Mouse (Mus musculus): ENCODE results near the gene Smarcad1. TPM values are rescaled to one million over a fixed set of nuclear protein-coding genes. Genes with fewer than 3 reads are reported as not detected.

Gene Smarcad1
- polyA plus RNA-seq, 1 experiment from 2014 or later: 33.4 TPM

GRCm38 (mm10) chr6:65132376-65132775 is 90.0 kb downstream of the Smarcad1 start:
- WGBS: 58% methylated on average over 6 of the region's 6 CpGs
- Histone ChIP-seq H3K4me1 (ENCODE audit: control insufficient read depth, insufficient read depth, low read length) (no peaks in the 10 kb centered on the region), H3K9me3 (replicated peaks; ENCODE audit: control insufficient read depth, low read length) (no peaks in the 10 kb centered on the region), H3K9ac (ENCODE audit: low read length) (no peak overlapping the region), H3K4me2 (ENCODE audit: low read depth, low read length) (no peak overlapping the region), H3K4me3 (ENCODE audit: low read length) (no peak overlapping the region), H3K36me3 (ENCODE audit: control insufficient read depth, insufficient read depth) (no peaks in the 10 kb centered on the region), H3K27ac (ENCODE audit: low read length) (no peak overlapping the region), H3K27me3 (ENCODE audit: control insufficient read depth, insufficient read depth, low read length) (no peaks in the 10 kb centered on the region)
- no peak for ATAC-seq (replicated peaks; ENCODE audit: extremely low read depth, insufficient read depth, low FRiP score)

GRCm38 (mm10) chr6:65137802-65138201 is 95.4 kb downstream of the Smarcad1 start:
- ATAC-seq (replicated peaks; ENCODE audit: extremely low read depth, insufficient read depth, low FRiP score): no peak
- Histone ChIP-seq H3K4me1 (ENCODE audit: control insufficient read depth, insufficient read depth, low read length) (no peaks in the 10 kb centered on the region), H3K4me3 (ENCODE audit: low read length) (no peak overlapping the region), H3K27ac (ENCODE audit: low read length) (no peak overlapping the region), H3K9me3 (replicated peaks; ENCODE audit: control insufficient read depth, low read length) (no peaks in the 10 kb centered on the region), H3K27me3 (ENCODE audit: control insufficient read depth, insufficient read depth, low read length) (no peaks in the 10 kb centered on the region), H3K9ac (ENCODE audit: low read length) (no peak overlapping the region), H3K4me2 (ENCODE audit: low read depth, low read length) (no peak overlapping the region), H3K36me3 (ENCODE audit: control insufficient read depth, insufficient read depth) (no peaks in the 10 kb centered on the region)
- WGBS: 63% methylated on average over 2 of the region's 2 CpGs

GRCm38 (mm10) chr6:65138243-65138642 is 95.9 kb downstream of the Smarcad1 start:
- no peaks in the 10 kb centered on the region for H3K4me1 ChIP-seq (ENCODE audit: control insufficient read depth, insufficient read depth, low read length)
- 84% methylated on average over 1 of the region's 1 CpGs for WGBS
- H3K36me3 ChIP-seq (ENCODE audit: control insufficient read depth, insufficient read depth): no peaks in the 10 kb centered on the region
- H3K4me3 ChIP-seq (ENCODE audit: low read length): no peak overlapping the region
- no peak overlapping the region for H3K9ac ChIP-seq (ENCODE audit: low read length)
- no peak for ATAC-seq (replicated peaks; ENCODE audit: extremely low read depth, insufficient read depth, low FRiP score)
- no peaks in the 10 kb centered on the region for H3K27me3 ChIP-seq (ENCODE audit: control insufficient read depth, insufficient read depth, low read length)
- no peak overlapping the region for H3K4me2 ChIP-seq (ENCODE audit: low read depth, low read length)
- H3K9me3 ChIP-seq (replicated peaks; ENCODE audit: control insufficient read depth, low read length): no peaks in the 10 kb centered on the region
- H3K27ac ChIP-seq (ENCODE audit: low read length): no peak overlapping the region

GRCm38 (mm10) chr6:65140082-65140749 is 97.8 kb downstream of the Smarcad1 start:
- Histone ChIP-seq H3K4me3 (ENCODE audit: low read length) (no peak overlapping the region), H3K9ac (ENCODE audit: low read length) (no peak overlapping the region), H3K27ac (ENCODE audit: low read length) (no peak overlapping the region), H3K4me1 (ENCODE audit: control insufficient read depth, insufficient read depth, low read length) (no peaks in the 10 kb centered on the region), H3K27me3 (ENCODE audit: control insufficient read depth, insufficient read depth, low read length) (no peaks in the 10 kb centered on the region), H3K4me2 (ENCODE audit: low read depth, low read length) (no peak overlapping the region), H3K9me3 (replicated peaks; ENCODE audit: control insufficient read depth, low read length) (no peaks in the 10 kb centered on the region), H3K36me3 (ENCODE audit: control insufficient read depth, insufficient read depth) (no peaks in the 10 kb centered on the region)
- 75% methylated on average over 5 of the region's 5 CpGs for WGBS
- ATAC-seq (replicated peaks; ENCODE audit: extremely low read depth, insufficient read depth, low FRiP score): no peak

- no peak overlapping the region for H3K9ac ChIP-seq (ENCODE audit: low read length)
- H3K4me3 ChIP-seq (ENCODE audit: low read length): no peak overlapping the region
- ATAC-seq (replicated peaks; ENCODE audit: extremely low read depth, insufficient read depth, low FRiP score): no peak
- no peaks in the 10 kb centered on the region for H3K27me3 ChIP-seq (ENCODE audit: control insufficient read depth, insufficient read depth, low read length)
- no peak overlapping the region for H3K4me2 ChIP-seq (ENCODE audit: low read depth, low read length)
- no peaks in the 10 kb centered on the region for H3K36me3 ChIP-seq (ENCODE audit: control insufficient read depth, insufficient read depth)
- 74% methylated on average over 6 of the region's 6 CpGs for WGBS
- no peaks in the 10 kb centered on the region for H3K4me1 ChIP-seq (ENCODE audit: control insufficient read depth, insufficient read depth, low read length)
- H3K27ac ChIP-seq (ENCODE audit: low read length): no peak overlapping the region
- no peaks in the 10 kb centered on the region for H3K9me3 ChIP-seq (replicated peaks; ENCODE audit: control insufficient read depth, low read length)
Measured at GRCm38 (mm10) chr6:65140750-65141243, 98.4 kb downstream of the Smarcad1 start.

- Histone ChIP-seq H3K4me1 (ENCODE audit: control insufficient read depth, insufficient read depth, low read length) (no peaks in the 10 kb centered on the region), H3K36me3 (ENCODE audit: control insufficient read depth, insufficient read depth) (no peaks in the 10 kb centered on the region), H3K27me3 (ENCODE audit: control insufficient read depth, insufficient read depth, low read length) (no peaks in the 10 kb centered on the region), H3K27ac (ENCODE audit: low read length) (no peak overlapping the region), H3K4me2 (ENCODE audit: low read depth, low read length) (no peak overlapping the region), H3K9ac (ENCODE audit: low read length) (no peak overlapping the region), H3K4me3 (ENCODE audit: low read length) (no peak overlapping the region), H3K9me3 (replicated peaks; ENCODE audit: control insufficient read depth, low read length) (no peaks in the 10 kb centered on the region)
- no peak for ATAC-seq (replicated peaks; ENCODE audit: extremely low read depth, insufficient read depth, low FRiP score)
- WGBS: 91% methylated on average over 1 of the region's 1 CpGs
Measured at GRCm38 (mm10) chr6:65142316-65142715, 99.9 kb downstream of the Smarcad1 start.

GRCm38 (mm10) chr6:65144621-65145205 is 102.3 kb downstream of the Smarcad1 start, which contains the start of gene Hpgds:
Gene Hpgds (minus strand): TSS chr6:65144908.
- WGBS: 55% methylated on average over 16 of the region's 16 CpGs
- no peaks in the 10 kb centered on the region for H3K9me3 ChIP-seq (replicated peaks; ENCODE audit: control insufficient read depth, low read length)
- H3K4me1 ChIP-seq (ENCODE audit: control insufficient read depth, insufficient read depth, low read length): no peaks in the 10 kb centered on the region
- no peaks in the 10 kb centered on the region for H3K36me3 ChIP-seq (ENCODE audit: control insufficient read depth, insufficient read depth)
- no peak for ATAC-seq (replicated peaks; ENCODE audit: extremely low read depth, insufficient read depth, low FRiP score)
- no peak within 1 kb of the TSS for H3K9ac ChIP-seq (ENCODE audit: low read length)
- no peak within 1 kb of the TSS for H3K4me2 ChIP-seq (ENCODE audit: low read depth, low read length)
- H3K4me3 ChIP-seq (ENCODE audit: low read length): no peak within 1 kb of the TSS
- no peak within 1 kb of the TSS for H3K27ac ChIP-seq (ENCODE audit: low read length)
- H3K27me3 ChIP-seq (ENCODE audit: control insufficient read depth, insufficient read depth, low read length): no peaks in the 10 kb centered on the region

- Histone ChIP-seq H3K36me3 (ENCODE audit: control insufficient read depth, insufficient read depth) (no peaks in the 10 kb centered on the region), H3K4me2 (ENCODE audit: low read depth, low read length) (no peak overlapping the region), H3K4me3 (ENCODE audit: low read length) (no peak overlapping the region), H3K27ac (ENCODE audit: low read length) (no peak overlapping the region), H3K9me3 (replicated peaks; ENCODE audit: control insufficient read depth, low read length) (no peaks in the 10 kb centered on the region), H3K4me1 (ENCODE audit: control insufficient read depth, insufficient read depth, low read length) (0 out of 2 replicates have a peak, but pooled peaks cover 2% of the 10 kb centered on the region), H3K27me3 (ENCODE audit: control insufficient read depth, insufficient read depth, low read length) (no peaks in the 10 kb centered on the region), H3K9ac (ENCODE audit: low read length) (no peak overlapping the region)
- ATAC-seq (replicated peaks; ENCODE audit: extremely low read depth, insufficient read depth, low FRiP score): no peak
- 74% methylated on average over 4 of the region's 4 CpGs for WGBS
Measured at GRCm38 (mm10) chr6:65146363-65146762, 104.0 kb downstream of the Smarcad1 start.

GRCm38 (mm10) chr6:65150703-65151102 is 108.3 kb downstream of the Smarcad1 start:
- no peak overlapping the region; the same call in 1 of the 2 replicates for H3K9ac ChIP-seq (ENCODE audit: low read length)
- H3K36me3 ChIP-seq (ENCODE audit: control insufficient read depth, insufficient read depth): no peaks in the 10 kb centered on the region
- ATAC-seq (replicated peaks; ENCODE audit: extremely low read depth, insufficient read depth, low FRiP score): no peak
- peak overlapping the region; percentile 30 for H3K4me3 ChIP-seq (ENCODE audit: low read length)
- peak overlapping the region; percentile 60 for H3K4me2 ChIP-seq (ENCODE audit: low read depth, low read length)
- 0 out of 2 replicates have a peak, but pooled peaks cover 2% of the 10 kb centered on the region for H3K4me1 ChIP-seq (ENCODE audit: control insufficient read depth, insufficient read depth, low read length)
- H3K27me3 ChIP-seq (ENCODE audit: control insufficient read depth, insufficient read depth, low read length): no peaks in the 10 kb centered on the region
- H3K9me3 ChIP-seq (replicated peaks; ENCODE audit: control insufficient read depth, low read length): no peaks in the 10 kb centered on the region
- 11% methylated on average over 22 of the region's 22 CpGs for WGBS
- H3K27ac ChIP-seq (ENCODE audit: low read length): no peak overlapping the region
